ENCODE assay signal across 20 mouse cellular contexts in genomic region chr3:32979238-32979637, GRCm38 (mm10).
A peak's percentile ranks its signal among the peaks of the same experiment; 100 is the strongest.
DNase-seq lines count a peak whose midpoint lies in the region; ATAC-seq and TF ChIP-seq lines count a peak whose summit lies in the region.
"Had no signal": no experiment of that assay in that cellular context is flagged by ENCODE, and none has a peak within 500 bp of the region (broad histone marks: within the 10 kb centered on the region; RNA-seq: fewer than 3 reads in every experiment).

No protein-coding gene starts in this region.

- 21% methylated on average over 6 of the region's 6 CpGs for WGBS in neural tube, embryonic 12.5 days
- 19% methylated on average over 6 of the region's 6 CpGs for WGBS in neural tube, embryonic 15.5 days
- 62% methylated on average over 6 of the region's 6 CpGs for WGBS in kidney, adult 2 months

- H3K27me3 ChIP-seq in neural tube, embryonic 12.5 days (replicated peaks), result no peaks in the 10 kb centered on the region
- no peaks in the 10 kb centered on the region for H3K27me3 ChIP-seq in neural tube, embryonic 15.5 days (replicated peaks)
- H3K27me3 ChIP-seq in kidney, adult 2 months (replicated peaks; ENCODE audit: control insufficient read depth, insufficient read depth, low read length), result no peaks in the 10 kb centered on the region
- H3K27me3 ChIP-seq: forebrain, embryonic 13.5 days had no signal

- DNase-seq in ZHBTc4 (ENCODE audit: low read depth, low spot score), result peak; percentile 20
- DNase-seq in embryo, embryonic 11 days, result peak; percentile 8
- DNase-seq in mesoderm, embryonic 11.5 days (ENCODE audit: low read depth, low spot score), result peak; percentile 47
- no peak for DNase-seq in kidney, adult 2 months
- no peak for DNase-seq in cerebellum, adult 11-12 months
- DNase-seq: adrenal gland, postnatal 10 days; cerebellum, adult 18-20 months; cerebellum, postnatal 10 days; forebrain, postnatal 0 days; gastrocnemius, postnatal 36 days; heart, adult 11 months; heart, postnatal 10 days; heart, postnatal 4 days had no signal

- no peaks in the 10 kb centered on the region for H3K36me3 ChIP-seq in neural tube, embryonic 12.5 days
- no peaks in the 10 kb centered on the region for H3K36me3 ChIP-seq in neural tube, embryonic 15.5 days
- no peaks in the 10 kb centered on the region for H3K36me3 ChIP-seq in kidney, adult 2 months (ENCODE audit: control insufficient read depth, insufficient read depth, low read length)
- H3K36me3 ChIP-seq: embryonic facial prominence, embryonic 10.5 days had no signal

- no peak for TF ChIP-seq POLR2A in kidney, adult 2 months (IDR thresholded peaks at IDR 0.05; ENCODE audit: low read depth, low read length)

- no peak overlapping the region for H3K4me3 ChIP-seq in neural tube, embryonic 12.5 days
- no peak overlapping the region for H3K4me3 ChIP-seq in neural tube, embryonic 15.5 days (replicated peaks)
- H3K4me3 ChIP-seq in kidney, adult 2 months (ENCODE audit: insufficient read depth, low read depth, low read length), result no peak overlapping the region
- H3K4me3 ChIP-seq: embryonic facial prominence, embryonic 10.5 days; forebrain, embryonic 13.5 days had no signal

- no peak overlapping the region for H3K4me2 ChIP-seq in neural tube, embryonic 12.5 days (replicated peaks)
- H3K4me2 ChIP-seq in neural tube, embryonic 15.5 days, result no peak overlapping the region
- H3K4me2 ChIP-seq: forebrain, embryonic 13.5 days; hindbrain, embryonic 14.5 days had no signal

- H3K9ac ChIP-seq in neural tube, embryonic 12.5 days, result no peak overlapping the region
- H3K9ac ChIP-seq in neural tube, embryonic 15.5 days (replicated peaks), result no peak overlapping the region
- H3K9ac ChIP-seq: forebrain, embryonic 13.5 days; forebrain, postnatal 0 days; hindbrain, embryonic 14.5 days had no signal

- H3K9me3 ChIP-seq in neural tube, embryonic 12.5 days, result no peaks in the 10 kb centered on the region
- H3K9me3 ChIP-seq in neural tube, embryonic 15.5 days (replicated peaks), result no peaks in the 10 kb centered on the region
- H3K9me3 ChIP-seq: embryonic facial prominence, embryonic 10.5 days; forebrain, embryonic 13.5 days had no signal

- no peak overlapping the region for H3K27ac ChIP-seq in neural tube, embryonic 12.5 days
- no peak overlapping the region for H3K27ac ChIP-seq in neural tube, embryonic 15.5 days (replicated peaks)
- H3K27ac ChIP-seq in kidney, adult 2 months (ENCODE audit: insufficient read depth, low read depth, low read length), result no peak overlapping the region
- H3K27ac ChIP-seq: embryonic facial prominence, embryonic 10.5 days; forebrain, embryonic 13.5 days; hindbrain, embryonic 14.5 days had no signal

- no peak for TF ChIP-seq CTCF in kidney, adult 2 months (conservative IDR thresholded peaks at IDR 0.05; ENCODE audit: insufficient read depth, insufficient read length, low read depth, low read length)

- peak; percentile 41; the same call in 1 of the 2 replicates for ATAC-seq in neural tube, embryonic 12.5 days (ENCODE audit: low FRiP score, low read depth)
- no peak for ATAC-seq in neural tube, embryonic 15.5 days (ENCODE audit: low FRiP score)
- no peak for ATAC-seq in megakaryocyte progenitor cell, adult 5-6 weeks (replicated peaks; ENCODE audit: poor library complexity)
- ATAC-seq: forebrain, embryonic 13.5 days; forebrain, postnatal 0 days; intestine, embryonic 16.5 days had no signal

- H3K4me1 ChIP-seq in neural tube, embryonic 12.5 days, result peaks cover 6% of the 10 kb centered on the region; the same call in 1 of the 2 replicates
- H3K4me1 ChIP-seq in neural tube, embryonic 15.5 days, result 0 out of 2 replicates have a peak, but pooled peaks cover 4% of the 10 kb centered on the region
- H3K4me1 ChIP-seq in kidney, adult 2 months (ENCODE audit: control insufficient read depth, insufficient read depth, low read length), result no peaks in the 10 kb centered on the region

Comparison
In these comparisons a context has a peak if more than half of its experiments do, and no peak if none do; other contexts are left out.
1. DNase-seq: peak in ZHBTc4 (single experiment), embryo, embryonic 11 days (single experiment) and mesoderm, embryonic 11.5 days (single experiment); none in kidney, adult 2 months (single experiment) and cerebellum, adult 11-12 months (single experiment).